Mouse (Mus musculus): ENCODE data around the gene Srd5a3. TPM values are rescaled to one million over a fixed set of nuclear protein-coding genes. Genes with fewer than 3 reads are reported as not detected.

The Srd5a3 gene
- polyA plus RNA-seq, 1 experiment: 19.8 TPM

DNA sequence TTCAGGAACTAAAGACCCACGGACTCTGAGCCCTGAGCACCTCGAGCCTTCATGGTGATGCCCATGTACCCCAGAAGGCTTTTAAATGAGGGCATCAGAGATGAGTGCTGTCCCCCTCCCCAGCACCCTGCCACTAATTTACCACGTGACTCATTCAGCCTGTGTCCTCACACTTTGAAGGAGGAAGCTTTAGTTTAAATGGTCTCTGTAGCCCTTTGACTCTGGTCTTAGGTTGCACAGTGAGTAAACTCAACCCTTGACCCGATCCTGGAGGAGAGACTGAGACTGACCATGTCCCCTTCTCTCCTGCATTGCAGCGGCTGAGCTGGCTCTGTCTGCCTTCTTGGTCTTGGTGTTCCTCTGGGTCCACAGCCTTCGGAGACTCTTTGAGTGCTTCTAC is 9.4 kb downstream of the Srd5a3 start:
- no peak for DNase-seq (ENCODE audit: extremely low spot score in 1 of 2, low spot score in 1 of 2)

DNA sequence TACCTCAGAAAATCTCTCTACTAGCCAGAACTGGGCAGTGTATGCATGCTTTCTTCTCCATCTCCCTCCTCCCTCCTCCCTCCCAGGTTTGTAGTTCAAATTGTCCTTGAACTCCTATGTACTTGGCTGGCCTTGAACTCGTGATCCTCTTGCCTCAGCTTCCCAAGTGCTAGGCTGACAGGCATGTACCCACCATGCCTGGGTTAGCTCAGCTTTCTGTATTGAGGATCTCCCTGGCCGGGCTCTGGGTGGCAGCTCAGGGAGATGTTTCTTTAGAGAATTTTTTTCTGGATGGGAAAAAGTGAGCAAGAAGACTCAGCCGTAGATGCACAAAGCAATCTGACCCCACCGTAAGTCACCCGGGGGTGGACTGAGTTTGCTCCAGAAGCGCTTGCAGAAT is 12.9 kb downstream of the Srd5a3 start:
- no peak for DNase-seq (ENCODE audit: extremely low spot score in 1 of 2, low spot score in 1 of 2)

DNA sequence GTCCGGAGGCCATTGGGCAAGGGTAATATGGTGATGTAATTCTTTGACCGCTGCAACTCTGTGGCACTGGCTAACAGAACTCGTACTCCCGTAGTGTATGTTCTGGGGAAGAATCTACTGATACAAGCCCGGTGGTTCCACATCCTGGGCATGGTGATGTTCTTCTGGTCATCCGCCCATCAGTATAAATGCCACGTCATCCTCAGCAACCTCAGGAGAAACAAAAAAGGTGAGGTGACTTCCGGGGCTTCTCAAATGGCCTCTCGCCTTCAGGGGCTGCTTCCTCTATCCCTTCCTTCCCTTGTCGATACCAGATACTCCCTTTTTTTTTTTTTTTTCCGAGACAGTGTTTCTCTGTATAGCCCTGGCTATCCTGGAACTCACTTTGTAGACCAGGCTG is 13.4 kb downstream of the Srd5a3 start:
- no peak for DNase-seq (ENCODE audit: extremely low spot score in 1 of 2, low spot score in 1 of 2)

DNA sequence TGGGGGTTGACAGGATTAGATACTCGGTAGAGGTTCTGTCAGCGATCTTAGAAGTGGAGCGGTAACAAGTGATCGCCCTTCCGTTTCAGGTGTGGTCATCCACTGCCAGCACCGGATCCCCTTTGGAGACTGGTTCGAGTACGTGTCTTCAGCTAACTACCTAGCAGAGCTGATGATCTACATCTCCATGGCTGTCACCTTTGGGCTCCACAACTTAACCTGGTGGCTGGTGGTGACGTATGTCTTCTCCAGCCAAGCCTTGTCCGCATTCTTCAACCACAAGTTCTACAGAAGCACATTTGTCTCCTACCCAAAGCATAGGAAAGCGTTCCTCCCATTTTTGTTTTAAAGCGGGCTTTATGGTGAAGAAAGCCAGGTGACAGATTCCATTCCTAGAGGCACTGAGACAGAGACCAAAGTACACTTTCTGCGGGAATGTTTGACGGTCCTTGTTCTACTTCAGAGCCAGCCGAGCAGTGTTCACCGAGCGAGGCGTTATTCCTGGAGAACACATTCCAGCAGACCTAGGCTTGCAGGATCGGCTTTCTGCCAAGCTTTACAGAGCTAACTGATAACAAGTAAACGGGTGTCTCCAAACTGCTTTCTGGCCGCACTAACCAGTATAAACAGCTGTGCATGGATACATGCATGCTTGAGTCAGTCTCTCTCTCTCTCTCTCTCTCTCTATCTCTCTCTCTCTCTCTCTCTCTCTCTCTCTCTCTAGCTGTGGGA is 14.5 kb downstream of the Srd5a3 start:
- DNase-seq (ENCODE audit: extremely low spot score in 1 of 2, low spot score in 1 of 2): no peak

DNA sequence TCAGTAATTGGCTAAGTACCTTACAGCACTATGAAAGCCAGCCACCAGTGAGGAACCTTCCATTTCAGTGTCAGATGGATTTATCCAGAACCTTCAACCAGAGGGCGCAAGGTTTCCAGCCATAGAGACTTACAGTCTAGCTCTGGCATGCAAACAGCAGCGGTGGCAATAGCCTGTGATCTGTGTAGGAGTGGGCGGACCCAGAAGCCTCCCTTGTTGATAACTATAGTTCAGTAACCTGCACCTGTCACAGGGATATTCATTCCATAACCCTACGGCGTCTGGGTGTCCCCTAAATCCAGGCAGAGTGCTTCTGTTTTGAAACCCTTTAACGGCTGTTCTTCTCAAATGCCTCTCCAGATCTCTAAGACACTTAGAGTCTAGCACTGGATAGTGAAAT is 19.5 kb downstream of the Srd5a3 start:
- no peak for DNase-seq (ENCODE audit: extremely low spot score in 1 of 2, low spot score in 1 of 2)

DNA sequence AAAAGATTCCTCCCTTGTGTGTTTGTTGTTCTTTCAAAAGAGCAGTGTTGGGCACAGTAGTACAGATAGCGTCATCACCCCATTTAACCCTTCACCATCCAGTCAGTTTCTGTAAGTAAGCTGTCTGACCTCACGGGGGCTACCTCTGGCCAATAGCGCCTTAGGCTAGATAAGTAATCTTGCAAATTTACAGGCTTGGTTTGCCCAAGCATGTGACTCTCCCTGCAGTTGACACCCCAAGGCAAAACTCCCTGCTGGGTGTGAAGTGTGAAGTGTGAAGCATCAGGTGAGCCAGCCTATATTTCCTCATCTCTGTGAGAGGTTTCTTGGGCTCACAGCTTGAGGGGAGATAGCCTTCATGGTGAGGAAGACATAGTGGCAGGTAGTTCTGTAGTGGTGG is 20.0 kb downstream of the Srd5a3 start:
- DNase-seq (ENCODE audit: extremely low spot score in 1 of 2, low spot score in 1 of 2): no peak

DNA sequence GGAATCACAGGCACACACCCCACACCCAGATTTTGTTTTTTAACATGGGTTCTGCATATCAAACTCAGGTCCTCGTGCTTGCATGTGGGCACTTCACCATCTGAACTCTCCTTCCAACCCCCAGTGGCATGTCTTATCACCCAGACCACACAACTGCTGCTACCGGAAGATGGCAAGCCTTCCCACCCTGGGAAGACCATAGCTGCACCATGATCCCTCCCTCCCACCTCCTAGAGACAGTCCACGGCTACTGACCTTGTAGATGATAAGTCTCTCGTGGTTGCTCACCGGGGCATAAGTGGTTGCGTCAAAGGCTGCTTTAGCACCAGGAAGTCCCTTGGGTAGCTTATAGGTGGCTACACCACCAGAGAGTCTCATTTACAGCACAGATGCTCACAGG is 21.4 kb downstream of the Srd5a3 start:
- no peak for DNase-seq (ENCODE audit: extremely low spot score in 1 of 2, low spot score in 1 of 2)

DNA sequence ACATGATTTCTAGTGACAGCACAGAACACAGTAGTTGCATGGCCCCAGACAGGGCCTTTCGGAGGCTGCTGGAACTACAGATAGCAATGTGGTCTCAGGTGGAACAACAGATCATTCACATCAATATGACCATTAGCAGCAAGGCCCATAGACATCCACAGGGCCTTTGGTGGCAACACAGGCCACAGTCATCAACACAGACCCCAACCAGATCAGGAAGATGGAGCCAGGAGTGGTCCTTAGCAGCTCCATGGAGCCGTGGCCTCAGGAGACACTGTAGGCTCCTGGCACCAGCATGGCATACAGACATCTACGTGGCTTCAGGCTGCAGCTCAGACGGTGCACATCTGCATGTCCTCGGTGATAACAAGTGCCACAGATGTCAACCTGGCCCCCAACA is 22.9 kb downstream of the Srd5a3 start:
- DNase-seq (ENCODE audit: extremely low spot score in 1 of 2, low spot score in 1 of 2): no peak

DNA sequence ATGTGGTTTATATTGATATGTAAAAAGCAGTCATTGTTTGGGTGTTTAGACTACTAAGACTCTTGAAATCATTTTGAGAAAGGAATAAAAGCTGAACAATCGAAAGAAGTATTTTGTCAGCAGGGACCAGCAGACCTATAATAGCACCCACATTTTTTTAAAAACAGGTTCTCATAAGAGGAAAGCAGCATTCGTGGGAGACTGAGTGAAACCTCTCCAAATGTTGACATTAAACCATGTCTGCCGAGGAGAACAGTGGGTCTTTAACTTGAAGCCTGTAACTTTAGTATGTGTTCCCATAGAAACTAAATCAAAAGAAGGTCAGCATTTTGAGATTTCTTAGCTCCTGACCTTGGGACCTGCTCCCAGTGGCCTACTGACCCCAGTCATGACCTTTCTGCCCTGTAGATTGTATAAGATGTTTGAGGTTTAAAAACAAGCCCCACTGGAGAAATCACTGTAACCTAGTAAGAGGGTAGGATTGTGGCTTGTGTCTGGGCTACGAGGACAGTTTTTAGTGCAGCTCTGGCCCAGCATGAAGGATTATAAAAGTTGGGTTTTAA is 23.8 kb downstream of the Srd5a3 start:
- DNase-seq (ENCODE audit: extremely low spot score in 1 of 2, low spot score in 1 of 2): no peak

DNA sequence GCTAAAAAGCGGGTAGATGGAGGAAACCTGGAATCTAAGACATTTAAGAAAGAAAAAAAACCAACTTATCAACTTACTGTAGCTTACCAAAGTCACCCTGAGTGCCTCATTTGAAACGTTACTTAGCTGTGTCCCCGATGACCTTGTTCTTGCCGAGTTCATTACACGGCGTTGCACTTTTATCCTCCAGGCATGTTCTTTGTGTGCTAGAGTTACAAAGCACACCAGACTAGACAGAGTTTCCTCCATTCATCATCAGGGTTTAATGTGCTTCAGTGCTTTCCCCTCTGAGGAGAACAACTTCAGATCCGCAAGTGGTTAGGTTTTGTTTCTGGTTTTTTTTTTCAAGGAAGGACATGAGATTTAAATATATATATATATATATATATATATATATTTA is 24.8 kb downstream of the Srd5a3 start:
- no peak for DNase-seq (ENCODE audit: extremely low spot score in 1 of 2, low spot score in 1 of 2)

DNA sequence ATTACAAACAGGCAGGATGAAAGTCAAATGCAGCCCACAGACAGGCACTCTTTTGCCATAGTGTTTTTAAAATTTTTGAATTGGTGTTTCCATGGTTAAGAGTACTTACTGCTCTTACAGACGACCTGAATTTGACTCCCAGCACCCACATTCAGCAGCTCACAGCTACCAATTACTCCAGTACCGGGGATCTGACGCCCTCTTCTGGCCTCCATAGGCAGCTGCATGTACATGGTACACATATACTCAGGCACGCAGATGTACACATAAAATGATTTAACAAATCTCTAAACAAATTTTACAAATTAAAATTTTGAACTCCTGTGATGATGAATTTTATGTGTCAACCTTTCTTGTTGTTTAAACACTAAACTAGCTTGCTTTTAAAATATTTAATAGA is 30.5 kb downstream of the Srd5a3 start:
- no peak for DNase-seq (ENCODE audit: extremely low spot score in 1 of 2, low spot score in 1 of 2)

DNA sequence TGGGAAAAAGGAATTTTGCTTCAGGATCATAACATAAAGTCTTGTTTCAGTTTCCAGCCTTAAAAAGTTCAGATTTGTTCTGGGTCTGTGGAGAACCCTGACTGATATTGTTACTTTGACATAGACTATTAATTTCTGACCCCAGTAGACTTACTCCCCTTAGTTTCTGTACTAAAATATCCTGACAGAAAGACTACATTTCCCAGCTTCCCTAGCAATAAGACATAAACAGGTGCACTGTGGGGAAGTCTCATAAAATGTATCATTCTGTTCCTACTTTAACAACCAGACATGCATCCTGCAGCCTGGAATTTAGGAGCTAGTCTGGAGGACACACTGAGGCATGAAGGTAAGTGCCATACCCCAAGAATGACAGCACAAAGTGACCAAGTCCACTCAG is 31.0 kb downstream of the Srd5a3 start:
- no peak for DNase-seq (ENCODE audit: extremely low spot score in 1 of 2, low spot score in 1 of 2)

DNA sequence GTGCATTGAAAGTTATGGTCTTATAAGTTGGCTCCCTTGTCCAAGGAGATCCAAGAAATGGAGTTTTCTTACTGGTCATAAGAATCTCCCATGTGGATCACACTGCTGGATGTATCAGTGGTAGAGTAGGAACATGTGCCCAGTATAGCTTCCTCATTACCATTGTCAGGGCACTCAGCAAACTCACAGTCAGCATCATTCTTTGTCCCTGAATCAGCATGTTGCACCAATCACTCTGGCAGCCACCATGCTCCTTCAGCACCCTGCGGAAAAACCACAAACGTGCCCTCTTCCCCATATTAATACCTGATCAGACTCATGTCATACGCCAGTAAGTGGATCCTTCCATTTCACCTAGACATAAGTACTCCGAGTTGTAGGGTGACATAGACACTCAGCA is 35.0 kb downstream of the Srd5a3 start:
- DNase-seq (ENCODE audit: extremely low spot score in 1 of 2, low spot score in 1 of 2): no peak

DNA sequence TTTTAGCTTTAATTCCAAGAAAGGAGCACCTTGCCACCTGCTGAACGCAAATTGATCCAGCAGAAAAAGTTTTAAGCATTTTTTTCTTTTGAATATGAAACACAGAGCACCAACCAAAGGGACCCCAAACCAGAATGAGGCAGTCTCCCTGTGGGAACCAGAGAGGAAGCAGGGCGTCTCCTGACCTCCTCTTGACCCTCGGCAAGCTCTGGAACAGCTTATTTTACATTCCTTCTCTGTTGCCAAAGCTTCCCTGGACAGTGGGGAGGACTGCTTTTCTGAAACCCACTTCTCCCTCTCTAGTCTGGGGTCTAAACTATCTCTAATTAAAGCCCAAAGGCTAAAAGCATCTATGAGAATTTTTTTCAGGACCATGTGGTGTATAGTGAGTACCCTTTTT is 36.3 kb downstream of the Srd5a3 start:
- DNase-seq (ENCODE audit: extremely low spot score in 1 of 2, low spot score in 1 of 2): no peak

DNA sequence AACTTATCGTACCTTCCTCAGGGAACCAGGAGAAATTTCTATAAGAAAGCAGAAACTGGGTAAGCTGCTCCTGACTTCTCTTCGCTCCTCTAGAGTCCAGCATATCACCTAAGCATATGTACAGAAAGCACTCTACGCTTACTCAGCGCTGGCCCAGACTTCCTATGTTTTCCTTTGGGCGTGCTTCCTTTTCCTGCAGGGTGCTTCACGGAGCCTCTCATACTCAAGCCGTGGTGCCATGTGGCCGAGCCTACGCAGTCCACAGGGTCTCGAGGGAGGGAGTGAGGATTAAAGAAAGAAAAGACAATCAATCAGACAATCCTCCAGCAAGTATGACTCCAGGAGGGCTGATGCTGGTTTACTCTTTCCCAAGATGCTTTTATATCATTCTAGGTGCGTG is 36.8 kb downstream of the Srd5a3 start:
- no peak for DNase-seq (ENCODE audit: extremely low spot score in 1 of 2, low spot score in 1 of 2)

DNA sequence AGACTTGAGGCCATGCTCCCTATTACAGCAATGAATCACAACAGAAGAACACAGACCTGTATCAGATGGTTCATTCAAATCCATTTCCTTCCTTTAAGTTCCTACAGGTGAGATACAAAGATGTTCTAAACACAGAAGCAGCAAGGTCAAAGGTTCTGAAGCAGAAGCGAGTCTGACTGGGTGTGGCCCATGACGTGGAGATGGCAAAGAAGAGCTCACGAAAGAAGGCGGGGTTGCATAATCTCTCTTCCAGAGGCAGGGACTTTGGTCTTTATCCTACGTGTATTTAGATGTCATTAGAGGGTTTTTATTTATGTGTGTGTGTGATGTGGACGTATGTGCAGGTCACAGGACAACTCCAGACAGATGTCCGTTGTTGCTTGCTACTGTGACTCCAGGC is 37.6 kb downstream of the Srd5a3 start:
- no peak for DNase-seq (ENCODE audit: extremely low spot score in 1 of 2, low spot score in 1 of 2)

DNA sequence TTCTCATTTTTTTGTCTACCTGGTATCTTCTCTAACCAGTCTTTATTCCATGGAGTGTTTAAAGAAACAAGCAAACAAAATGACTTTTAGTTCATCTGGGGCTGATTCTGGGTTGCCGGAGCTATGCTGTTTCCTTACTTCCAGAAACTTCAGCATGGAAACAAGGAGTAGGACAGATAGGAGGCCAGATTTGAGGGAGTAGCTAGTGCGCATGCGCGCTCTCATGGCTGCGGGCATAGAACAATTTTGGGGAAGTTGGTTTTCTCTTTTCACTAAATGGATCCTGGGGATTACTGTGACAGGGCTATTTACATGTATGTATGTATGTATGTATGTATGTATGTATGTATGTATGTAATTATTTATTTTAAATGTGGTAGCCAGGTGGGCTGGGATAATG is 39.1 kb downstream of the Srd5a3 start:
- no peak for DNase-seq (ENCODE audit: extremely low spot score in 1 of 2, low spot score in 1 of 2)

DNA sequence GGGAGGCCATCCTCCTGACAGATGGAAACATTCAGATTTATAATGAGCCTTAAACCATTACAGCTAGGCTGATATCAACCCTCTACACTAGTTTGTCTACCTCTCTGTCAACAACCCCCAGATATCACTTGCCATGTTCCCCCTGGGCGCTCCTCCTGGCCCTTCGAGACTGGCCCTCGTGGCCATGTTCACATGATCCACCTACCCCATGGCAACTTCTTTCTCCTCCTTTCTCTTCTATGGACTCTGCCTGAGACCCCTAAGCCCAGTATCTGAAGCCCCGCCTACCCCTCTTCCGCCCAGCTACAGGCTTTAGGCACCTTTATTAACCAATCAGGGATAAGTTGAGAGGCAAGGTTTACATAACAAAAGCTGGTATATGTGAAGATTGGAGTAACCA is 39.7 kb downstream of the Srd5a3 start:
- DNase-seq (ENCODE audit: extremely low spot score in 1 of 2, low spot score in 1 of 2): no peak

DNA sequence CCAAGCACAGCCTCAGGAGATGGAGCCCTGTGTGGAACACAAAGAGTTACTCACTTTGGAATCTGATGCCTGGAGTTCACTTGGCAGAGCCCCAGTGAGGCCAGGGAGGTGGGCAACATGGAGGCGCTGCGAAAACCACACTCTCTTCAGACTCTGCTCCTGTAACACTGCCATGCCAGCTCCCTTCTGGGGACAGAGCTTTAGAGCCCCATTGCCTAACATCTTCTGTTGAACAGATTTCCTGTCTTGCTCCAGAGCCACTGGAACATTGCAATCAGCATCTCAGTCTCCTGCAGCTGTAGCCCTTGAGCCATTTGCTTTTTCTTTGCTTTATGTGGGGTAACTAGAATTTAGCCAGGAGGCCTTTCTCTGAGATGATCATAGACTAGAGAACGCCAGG is 42.3 kb downstream of the Srd5a3 start:
- no peak for DNase-seq (ENCODE audit: extremely low spot score in 1 of 2, low spot score in 1 of 2)

DNA sequence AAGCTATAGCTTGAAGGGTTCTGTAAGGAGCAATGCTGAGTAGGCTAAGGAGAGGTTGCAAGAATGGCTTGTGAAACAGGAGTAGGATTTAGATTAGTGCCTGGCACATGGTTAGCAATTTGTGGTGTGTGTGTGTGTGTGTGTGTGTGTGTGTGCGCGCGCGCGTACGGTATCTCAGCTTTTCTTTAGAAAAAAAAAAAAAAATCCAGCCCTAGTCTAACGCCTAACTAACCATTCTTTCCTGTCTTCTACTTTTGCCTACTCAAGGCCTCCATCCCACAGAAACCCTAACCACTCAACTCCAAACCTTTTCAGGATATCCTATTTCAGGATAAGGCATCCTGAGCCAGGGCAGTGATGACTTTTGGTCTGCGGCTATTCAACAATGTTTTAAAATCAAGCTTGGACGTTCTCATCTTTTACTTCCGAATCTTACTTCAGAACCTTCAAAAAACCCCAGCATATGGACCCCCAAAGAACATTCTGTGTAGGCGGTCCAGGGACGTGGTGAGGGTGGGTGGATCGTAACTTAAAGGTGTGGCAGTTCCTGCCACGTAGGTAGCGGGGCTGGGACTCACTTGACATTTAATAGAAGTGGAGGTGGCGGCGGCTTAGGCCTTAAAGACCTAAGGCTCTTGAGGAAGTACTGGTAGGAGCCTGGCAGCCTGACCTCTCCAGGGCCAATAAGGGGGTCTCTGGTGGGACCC is 43.1 kb downstream of the Srd5a3 start:
- no peak for DNase-seq (ENCODE audit: extremely low spot score in 1 of 2, low spot score in 1 of 2)

DNA sequence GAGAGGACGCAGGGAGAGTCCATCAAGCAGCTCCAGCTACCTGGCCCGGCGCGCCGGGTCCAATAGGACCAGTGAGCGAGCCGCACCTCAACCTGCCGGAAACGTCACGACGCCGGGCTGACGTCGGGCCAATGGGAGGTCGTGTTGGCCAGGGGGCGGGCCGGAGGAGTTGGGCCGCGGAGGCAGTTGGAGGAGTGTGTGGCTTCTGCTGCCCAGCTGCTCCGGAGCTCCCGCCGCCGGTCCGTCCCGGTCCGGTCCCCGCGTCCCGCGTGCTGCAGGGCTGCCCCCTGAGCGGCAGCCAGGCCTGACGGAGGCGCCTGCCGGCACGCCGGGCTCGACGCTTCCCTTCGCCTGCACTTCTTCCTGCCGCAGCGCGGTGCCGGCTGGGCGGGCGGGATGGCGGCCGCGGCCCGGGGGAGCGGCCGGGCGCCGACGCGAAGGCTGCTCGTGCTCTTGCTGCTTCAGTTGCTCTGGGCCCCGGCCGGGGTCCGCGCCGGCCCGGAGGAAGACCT is 43.7 kb downstream of the Srd5a3 start, which contains the start of gene Tmem165:
Gene Tmem165, plus strand, starts transcription at position 131 of the 512 bp plus-strand sequence.
- peak; percentile 86 to 96 for DNase-seq (ENCODE audit: extremely low spot score in 1 of 2, low spot score in 1 of 2)

Data from frontal cortex, adult 2 months (tissue).